Mouse (Mus musculus): ENCODE measurements at regions not wholly inside any gene's neighbourhood (a gene's known extent, or its start where the extent isn't known, plus 50 kb on each side); places are given as distances from the start of the nearest gene placed in this dataset.

DNA sequence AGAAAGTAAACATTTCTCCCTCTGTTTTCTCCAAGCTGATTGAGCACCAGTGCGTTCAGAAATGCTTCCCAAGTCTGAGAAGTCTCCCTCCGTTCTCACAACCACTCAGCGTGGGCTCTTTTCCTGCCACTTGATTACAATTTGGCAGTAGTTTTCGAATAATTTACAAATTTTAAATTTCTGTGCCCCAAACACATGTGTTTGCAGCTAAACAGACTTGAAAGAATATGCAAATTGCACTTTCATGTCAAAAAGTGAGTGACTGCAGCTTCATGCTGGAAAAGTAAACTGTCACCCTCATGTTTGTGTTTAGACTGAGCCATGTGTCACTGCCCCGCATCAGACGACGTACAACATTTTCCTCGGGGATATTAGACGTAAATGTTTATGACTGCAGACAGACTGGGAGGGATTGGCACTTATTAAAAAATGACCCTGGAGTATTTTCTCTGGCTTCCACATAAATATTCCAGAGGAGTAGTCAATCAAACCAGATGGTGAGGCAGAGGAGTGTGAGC lies 70.6 kb upstream of the Six2 start:
- TF ChIP-seq CTCF (conservative IDR thresholded peaks at IDR 0.05; ENCODE audit: low read length): no peak
- no peak for TF ChIP-seq POU5F1 (IDR thresholded peaks at IDR 0.05; ENCODE audit: borderline replicate concordance, low read length)

All from E14TG2a.4 (cell line).